Mouse (Mus musculus) heart, embryonic 11.5 days (tissue): ENCODE data around the gene Adcy4. TPM values are rescaled to one million over a fixed set of nuclear protein-coding genes. Genes with fewer than 3 reads are reported as not detected.

Experiments
- ATAC-seq: fragments of 200-750 bp; cut with Nextera tagmentation; replicated peaks from 2 replicates; pipeline ENCODE4 v1.8.0; 2017; ENCODE audit warnings: moderate library complexity; ENCODE audit not compliant: insufficient number of reproducible peaks, low FRiP score, low TSS enrichment
- H3K27ac ChIP-seq: fragments of 300-500 bp; sonication (generic); 2 replicates; pipeline ENCODE4 v1.5.1; 2014; ENCODE audit warnings: mild to moderate bottlenecking, low read depth, low read length
- H3K27me3 ChIP-seq: fragments of 300-500 bp; sonication (generic); 2 replicates; pipeline ENCODE4 v1.6.1; 2014; ENCODE audit warnings: mild to moderate bottlenecking, low read length, mixed read lengths; ENCODE audit not compliant: control insufficient read depth, insufficient read depth
- H3K36me3 ChIP-seq: fragments of 300-500 bp; sonication (generic); 2 replicates; pipeline ENCODE4 v1.6.1; 2014; ENCODE audit warnings: mild to moderate bottlenecking, low read length, moderate library complexity, mixed read lengths; ENCODE audit not compliant: control insufficient read depth, insufficient read depth
- H3K4me1 ChIP-seq: fragments of 300-500 bp; sonication (generic); 2 replicates; pipeline ENCODE4 v1.6.1; 2014; ENCODE audit warnings: low read length; ENCODE audit not compliant: control insufficient read depth, insufficient read depth
- H3K4me2 ChIP-seq: fragments of 300-500 bp; sonication (generic); 2 replicates; pipeline ENCODE4 v1.6.1; 2014; ENCODE audit warnings: mild to moderate bottlenecking, moderate library complexity
- H3K4me3 ChIP-seq: fragments of 300-500 bp; sonication (generic); 2 replicates; pipeline ENCODE4 v1.5.1; 2014; ENCODE audit warnings: low read depth, low read length
- H3K9ac ChIP-seq: fragments of 300-500 bp; sonication (generic); 2 replicates; pipeline ENCODE4 v1.6.1; 2014; ENCODE audit warnings: mild to moderate bottlenecking, low read depth, low read length, moderate library complexity
- H3K9me3 ChIP-seq: fragments of 300-500 bp; sonication (generic); replicated peaks from 2 replicates; pipeline ENCODE4 v1.6.1; 2016; ENCODE audit warnings: low read length; ENCODE audit not compliant: control insufficient read depth
- WGBS: fragments of 180-500 bp; shearing (Covaris S2); extraction: QIAGEN DNeasy Blood & Tissue Kit; methylation state at CpG from one replicate; pipeline ENCODE4 v1.1.7; 2014; ENCODE audit not compliant: insufficient replicate concordance; 5-methylcytosine and 5-hydroxymethylcytosine counted together
- polyA plus RNA-seq: library from polyadenylated mRNA; unstranded; fragments of >200 nt; fragmentation: Nextera tagmentation; extraction: Ambion mirVana; gene quantifications from 2 replicates; pipeline ENCODE4 v1.2.1, GENCODE M21; 2014

The Adcy4 gene
- polyA plus RNA-seq, 1 experiment from 2014 or later = 13.2 TPM

GRCm38 (mm10) chr14:55721700-55722437 lies 62.0 kb downstream of the Adcy4 start, which contains the start of gene Rabggta:
Gene Rabggta (minus strand): TSS chr14:55722263.
- H3K4me1 ChIP-seq = no peaks in the 10 kb centered on the region
- H3K27me3 ChIP-seq = no peaks in the 10 kb centered on the region
- peak within 1 kb of the TSS; percentile 65 for H3K4me2 ChIP-seq
- no peaks in the 10 kb centered on the region for H3K9me3 ChIP-seq
- peak within 1 kb of the TSS; percentile 77 for H3K4me3 ChIP-seq
- peak; percentile 85 for ATAC-seq
- WGBS = under 1% methylated on average over 49 of the region's 50 CpGs
- peaks cover 12% of the 10 kb centered on the region for H3K36me3 ChIP-seq
- H3K9ac ChIP-seq = peak within 1 kb of the TSS; percentile 81
- H3K27ac ChIP-seq = peak within 1 kb of the TSS; percentile 48; the same call in 1 of the 2 replicates

DNA sequence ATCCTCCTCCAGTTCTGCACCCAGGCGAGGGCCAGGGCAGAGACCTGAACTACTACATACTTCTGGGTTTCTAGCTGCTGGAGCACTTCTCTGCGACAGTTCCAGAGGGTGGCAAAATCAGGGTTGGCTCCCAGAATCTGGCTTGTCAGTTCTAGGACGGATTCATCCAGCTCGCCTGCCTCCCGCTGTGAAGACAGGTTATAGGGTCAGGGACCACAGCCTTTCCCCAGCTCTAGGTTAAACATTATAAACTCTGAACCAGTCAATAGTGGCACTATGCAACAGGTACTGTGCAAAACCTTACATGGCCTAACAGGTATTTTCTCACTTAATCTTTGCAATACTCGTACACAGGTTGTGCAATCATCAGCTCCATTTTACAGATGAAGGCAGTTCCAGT lies 62.8 kb downstream of the Adcy4 start:
- Histone ChIP-seq H3K4me3 (no peak overlapping the region), H3K36me3 (peaks cover 12% of the 10 kb centered on the region), H3K9me3 (no peaks in the 10 kb centered on the region), H3K9ac (peak overlapping the region; percentile 81), H3K27me3 (no peaks in the 10 kb centered on the region), H3K27ac (no peak overlapping the region), H3K4me2 (peak overlapping the region; percentile 65), H3K4me1 (no peaks in the 10 kb centered on the region)
- no peak for ATAC-seq
- 77% methylated on average over 6 of the region's 6 CpGs for WGBS

GRCm38 (mm10) chr14:55720666-55721065 lies 63.2 kb downstream of the Adcy4 start:
- Histone ChIP-seq H3K27me3 (no peaks in the 10 kb centered on the region), H3K9ac (no peak overlapping the region), H3K9me3 (no peaks in the 10 kb centered on the region), H3K4me3 (no peak overlapping the region), H3K36me3 (peaks cover 12% of the 10 kb centered on the region), H3K27ac (no peak overlapping the region), H3K4me2 (no peak overlapping the region; the same call in 1 of the 2 replicates), H3K4me1 (no peaks in the 10 kb centered on the region)
- 90% methylated on average over 12 of the region's 12 CpGs for WGBS
- ATAC-seq = no peak

GRCm38 (mm10) chr14:55719737-55720136 lies 64.2 kb downstream of the Adcy4 start:
- WGBS = 82% methylated on average over 6 of the region's 6 CpGs
- Histone ChIP-seq H3K4me3 (no peak overlapping the region), H3K9ac (no peak overlapping the region), H3K4me2 (no peak overlapping the region), H3K27ac (no peak overlapping the region), H3K4me1 (no peaks in the 10 kb centered on the region), H3K27me3 (no peaks in the 10 kb centered on the region), H3K36me3 (peaks cover 12% of the 10 kb centered on the region), H3K9me3 (no peaks in the 10 kb centered on the region)
- no peak for ATAC-seq

Other genes starting within 250 kb of the Adcy4 start
- gene Pck2, start 243.8 kb downstream of the Adcy4 start, polyA plus RNA-seq = 28.0 and 33.0 TPM in 2 replicates
- 61.3 and 71.1 TPM in 2 replicates for gene Dcaf11, start 224.1 kb downstream of the Adcy4 start, polyA plus RNA-seq
- 1.0 and 1.3 TPM in 2 replicates for gene A730061H03Rik, start 223.7 kb downstream of the Adcy4 start, polyA plus RNA-seq
- 107 and 108 TPM in 2 replicates for gene Fitm1, start 208.5 kb downstream of the Adcy4 start, polyA plus RNA-seq
- gene Psme1, start 206.0 kb downstream of the Adcy4 start, polyA plus RNA-seq = 223 and 235 TPM in 2 replicates
- 18.7 and 20.0 TPM in 2 replicates for gene Emc9, start 198.8 kb downstream of the Adcy4 start, polyA plus RNA-seq
- gene Psme2, start 193.0 kb downstream of the Adcy4 start, polyA plus RNA-seq = 222 and 223 TPM in 2 replicates
- gene Rnf31, start 192.4 kb downstream of the Adcy4 start, polyA plus RNA-seq = 11.2 and 13.0 TPM in 2 replicates
- 6.4 and 7.5 TPM in 2 replicates for gene Irf9, start 180.5 kb downstream of the Adcy4 start, polyA plus RNA-seq
- gene Rec8, start 166.1 kb downstream of the Adcy4 start, polyA plus RNA-seq = 8.8 and 14.1 TPM in 2 replicates
- 70.1 and 81.7 TPM in 2 replicates for gene Ipo4, start 148.1 kb downstream of the Adcy4 start, polyA plus RNA-seq
- 1.9 and 4.2 TPM in 2 replicates for gene Gm49378, start 146.2 kb downstream of the Adcy4 start, polyA plus RNA-seq
- gene Tm9sf1, start 140.3 kb downstream of the Adcy4 start, polyA plus RNA-seq = 78.7 and 86.9 TPM in 2 replicates
- 0.63 TPM in 2 replicates for gene Tssk4, start 133.9 kb downstream of the Adcy4 start, polyA plus RNA-seq
- gene Mdp1, start 123.6 kb downstream of the Adcy4 start, polyA plus RNA-seq = 72.0 and 74.2 TPM in 2 replicates
- gene Gmpr2, start 112.2 kb downstream of the Adcy4 start, polyA plus RNA-seq = 41.3 and 43.3 TPM in 2 replicates
- 512 and 535 TPM in 2 replicates for gene Nedd8, start 112.0 kb downstream of the Adcy4 start, polyA plus RNA-seq
- 39.6 and 42.3 TPM in 2 replicates for gene Tinf2, start 102.3 kb downstream of the Adcy4 start, polyA plus RNA-seq
- 0.13 and 0.30 TPM in 2 replicates for gene Tgm1, start 70.2 kb downstream of the Adcy4 start, polyA plus RNA-seq
- gene Rabggta, start 61.8 kb downstream of the Adcy4 start, polyA plus RNA-seq = 19.1 and 19.7 TPM in 2 replicates
- 56.4 and 60.3 TPM in 2 replicates for gene Dhrs1, start 38.4 kb downstream of the Adcy4 start, polyA plus RNA-seq
- gene Nop9, start 38.4 kb downstream of the Adcy4 start, polyA plus RNA-seq = 25.1 and 26.3 TPM in 2 replicates
- 1.4 and 1.7 TPM in 2 replicates for gene Cideb, start 25.6 kb downstream of the Adcy4 start, polyA plus RNA-seq
- 0.16 and 1.0 TPM in 2 replicates for gene Ltb4r2, start 22.7 kb downstream of the Adcy4 start, polyA plus RNA-seq
- gene Ltb4r1, start 18.1 kb downstream of the Adcy4 start, polyA plus RNA-seq = 0.11 and 0.21 TPM in 2 replicates
- 19.6 and 19.8 TPM in 2 replicates for gene Ripk3, start 4.8 kb upstream of the Adcy4 start, polyA plus RNA-seq
- 15.5 and 16.9 TPM in 2 replicates for gene Nfatc4, start 39.0 kb upstream of the Adcy4 start, polyA plus RNA-seq
- 12.5 and 20.3 TPM in 2 replicates for gene Nynrin, start 69.9 kb upstream of the Adcy4 start, polyA plus RNA-seq
- 0.30 and 0.42 TPM in 2 replicates for gene Cbln3, start 100.3 kb upstream of the Adcy4 start, polyA plus RNA-seq
- 6.0 and 8.9 TPM in 2 replicates for gene Khnyn, start 100.9 kb upstream of the Adcy4 start, polyA plus RNA-seq
- gene Sdr39u1, start 116.2 kb upstream of the Adcy4 start, polyA plus RNA-seq = 36.9 and 42.2 TPM in 2 replicates
- not detected in 2 replicates for gene Cma1, start 160.6 kb upstream of the Adcy4 start, polyA plus RNA-seq
- not detected in 2 replicates for gene Cma2, start 166.9 kb upstream of the Adcy4 start, polyA plus RNA-seq
- not detected in 2 replicates for gene Mcpt1, start 233.9 kb upstream of the Adcy4 start, polyA plus RNA-seq
- gene Mcpt9, start 246.4 kb upstream of the Adcy4 start, polyA plus RNA-seq = not detected in 2 replicates